Mouse (Mus musculus) olfactory bulb, adult 2 months (tissue): ENCODE results near the gene Sos1.

Experiments
- CTCF ChIP-seq: fragments of 200-500 bp; IDR thresholded peaks from 2 replicates; pipeline ENCODE4 v1.5.1; 2012; ENCODE audit warnings: low read depth, mild to moderate bottlenecking, low read length, moderate library complexity; ENCODE audit not compliant: insufficient read depth
- POLR2A ChIP-seq: fragments of 200-500 bp; IDR thresholded peaks from 2 replicates; pipeline ENCODE4 v1.6.1; 2012; ENCODE audit warnings: mild to moderate bottlenecking, low read depth, low read length, moderate library complexity; ENCODE audit not compliant: insufficient read depth

GRCm38 (mm10) chr17:80479295-80480030 is 790 bp downstream of the Sos1 start:
- TF ChIP-seq POLR2A, result 0 out of 2 replicates have a peak, but pooled peaks have one; percentile 28
- TF ChIP-seq CTCF, result no peak
